Mouse (Mus musculus) adrenal gland, adult (tissue): ENCODE data around the gene Fkbp5.

Experiments used
- DNase-seq, 2 experiments: peaks; one replicate each; pipeline ENCODE4 v3.0.0; 2022 to 2023; ENCODE audit warnings: low spot score in 1 of 2; ENCODE audit not compliant: inconsistent age in 2 of 2

Gene Fkbp5

GRCm38 (mm10) chr17:28507496-28507895 is 9.8 kb downstream of the Fkbp5 start:
- peak; percentile 70 to 79 for DNase-seq

GRCm38 (mm10) chr17:28506895-28507294 is 10.4 kb downstream of the Fkbp5 start:
- peak; percentile 45 to 65 for DNase-seq

- DNase-seq: no peak
These were observed 11.7 kb downstream of the Fkbp5 start for GRCm38 (mm10) chr17:28505591-28505990.

- no peak for DNase-seq
These were observed 13.1 kb downstream of the Fkbp5 start for GRCm38 (mm10) chr17:28504182-28504581.

- no peak for DNase-seq
These were observed 15.0 kb downstream of the Fkbp5 start for GRCm38 (mm10) chr17:28502196-28502821.

GRCm38 (mm10) chr17:28500465-28500864 is 16.9 kb downstream of the Fkbp5 start:
- DNase-seq: no peak

- no peak for DNase-seq
These were observed 18.1 kb downstream of the Fkbp5 start for GRCm38 (mm10) chr17:28499190-28499589.

GRCm38 (mm10) chr17:28495832-28496231 is 21.5 kb downstream of the Fkbp5 start:
- no peak for DNase-seq

- DNase-seq: no peak
These were observed 26.1 kb downstream of the Fkbp5 start for GRCm38 (mm10) chr17:28491035-28491770.

GRCm38 (mm10) chr17:28488258-28489013 is 28.9 kb downstream of the Fkbp5 start:
- DNase-seq: no peak

GRCm38 (mm10) chr17:28487584-28488257 is 29.6 kb downstream of the Fkbp5 start:
- DNase-seq: peak in 1 of 2 experiments; percentile 35

- DNase-seq: no peak
These were observed 30.6 kb downstream of the Fkbp5 start for GRCm38 (mm10) chr17:28486720-28487119.

GRCm38 (mm10) chr17:28485977-28486400 is 31.3 kb downstream of the Fkbp5 start:
- DNase-seq: peak; percentile 99

GRCm38 (mm10) chr17:28485446-28485948 is 31.8 kb downstream of the Fkbp5 start:
- DNase-seq: peak in 1 of 2 experiments; percentile 73

GRCm38 (mm10) chr17:28484704-28485445 is 32.5 kb downstream of the Fkbp5 start:
- DNase-seq: peak; percentile 66 to 86

GRCm38 (mm10) chr17:28477421-28477820 is 39.9 kb downstream of the Fkbp5 start:
- no peak for DNase-seq

- DNase-seq: no peak
These were observed 40.9 kb downstream of the Fkbp5 start for GRCm38 (mm10) chr17:28476441-28476840.

GRCm38 (mm10) chr17:28475593-28476325 is 41.6 kb downstream of the Fkbp5 start:
- no peak for DNase-seq

GRCm38 (mm10) chr17:28472696-28473095 is 44.6 kb downstream of the Fkbp5 start:
- peak; percentile 55 to 86 for DNase-seq

GRCm38 (mm10) chr17:28470876-28471275 is 46.5 kb downstream of the Fkbp5 start:
- no peak for DNase-seq
